Mouse (Mus musculus) heart, adult 8-10 months (tissue): ENCODE data around the gene Bmp7. TPM values are rescaled to one million over a fixed set of nuclear protein-coding genes. Genes with fewer than 3 reads are reported as not detected.

Experiments used
- microRNA-seq: library from miRNA; unstranded; fragments of <30 nt; microRNA quantifications from one replicate; pipeline ENCODE4 v1.2.0, GENCODE M21; 2022
- total RNA-seq, 4 experiments: library from RNA; stranded (reverse); gene quantifications; 2 replicates each; pipeline ENCODE4 v1.2.4; 2022

The Bmp7 gene
- total RNA-seq, 4 experiments from 2014 or later = 0.59 to 1.4 (median 0.74) TPM

Small RNA genes lying within 50 kb of the gene (microRNA-seq; reads per million reads assigned to microRNA genes)
- not detected for gene Gm22773

Other genes starting within 250 kb of the Bmp7 start
- not detected for gene Spo11, start 37.4 kb upstream of the Bmp7 start, total RNA-seq
- gene Rae1, start 59.8 kb upstream of the Bmp7 start, total RNA-seq = 10 to 100 TPM; 20.2 to 24.8 (median 23.0) TPM
- 100 to 1,000 TPM; 143 to 197 (median 166) TPM for gene Rbm38, start 80.2 kb upstream of the Bmp7 start, total RNA-seq
- under 1 TPM in 3 of 4 experiments, not detected in 1; 0.11 to 0.47 (median 0.16) TPM for gene Ctcfl, start 179.2 kb upstream of the Bmp7 start, total RNA-seq
- gene Pck1, start 212.7 kb upstream of the Bmp7 start, total RNA-seq = 1 to 10 TPM; 3.9 to 5.8 (median 4.8) TPM